Mouse (Mus musculus): ENCODE data around the gene Gab1. TPM values are rescaled to one million over a fixed set of nuclear protein-coding genes. Genes with fewer than 3 reads are reported as not detected.

The Gab1 gene
- total and polyA plus RNA-seq, 3 experiments = 4.0 to 8.1 TPM; not detected in 1

- Histone ChIP-seq H3K4me1 (ENCODE audit: control insufficient read depth in 1 of 2, insufficient read depth in 2 of 2, low read length in 2 of 2) (no peaks in the 10 kb centered on the region), H3K27ac (ENCODE audit: control insufficient read depth, low read depth, low read length) (no peak overlapping the region), H3K4me3 (ENCODE audit: control insufficient read depth in 1 of 2, insufficient read depth in 1 of 2, low read depth in 2 of 2, low read length in 2 of 2) (no peak overlapping the region), H3K9me3 (replicated peaks; ENCODE audit: insufficient read depth, low read length) (no peaks in the 10 kb centered on the region), H3K79me2 (ENCODE audit: control insufficient read depth, insufficient read depth, low read length, poor library complexity) (no peaks in the 10 kb centered on the region), H3K36me3 (ENCODE audit: control insufficient read depth in 1 of 2, insufficient read depth in 2 of 2, low read length in 2 of 2) (no peaks in the 10 kb centered on the region), H3K27me3 (ENCODE audit: control insufficient read depth in 1 of 2, insufficient read depth in 2 of 2, low read length in 2 of 2) (no peaks in the 10 kb centered on the region), H3K9ac (ENCODE audit: control insufficient read depth, low read depth, low read length, poor library complexity, severe bottlenecking) (no peak overlapping the region)
- TF ChIP-seq USF1 (IDR thresholded peaks at IDR 0.05; ENCODE audit: low read depth, low read length) (no peak), ZNF384 (IDR thresholded peaks at IDR 0.05; ENCODE audit: low read depth, low read length) (no peak), EP300 (IDR thresholded peaks at IDR 0.05; ENCODE audit: low read depth in 1 of 2, low read length in 2 of 2) (no peak), CTCF (IDR thresholded peaks at IDR 0.05 in 2 of 3, conservative IDR thresholded peaks at IDR 0.05 in 1 of 3; ENCODE audit: control insufficient read depth in 1 of 3, insufficient read depth in 1 of 3, low read depth in 2 of 3, low read length in 3 of 3, poor library complexity in 1 of 3, severe bottlenecking in 1 of 3) (no peak), E2F4 (IDR thresholded peaks at IDR 0.05; ENCODE audit: borderline replicate concordance, low read depth, low read length) (no peak), MYC (IDR thresholded peaks at IDR 0.05; ENCODE audit: low read depth, low read length) (no peak), CHD2 (IDR thresholded peaks at IDR 0.05; ENCODE audit: low read length) (no peak), ZMIZ1 (IDR thresholded peaks at IDR 0.05; ENCODE audit: low read depth, low read length) (no peak), MAFK (IDR thresholded peaks at IDR 0.05; ENCODE audit: borderline replicate concordance, low read depth, low read length) (no peak), HCFC1 (IDR thresholded peaks at IDR 0.05; ENCODE audit: low read depth, low read length) (no peak), TBP (IDR thresholded peaks at IDR 0.05; ENCODE audit: low read depth, low read length) (no peak), JUND (IDR thresholded peaks at IDR 0.05; ENCODE audit: low read depth, low read length) (no peak)
- DNase-seq (ENCODE audit: low read depth, low spot score) = no peak
Observed at GRCm38 (mm10) chr8:80879426-80880195, 708 bp downstream of the Gab1 start.

DNA sequence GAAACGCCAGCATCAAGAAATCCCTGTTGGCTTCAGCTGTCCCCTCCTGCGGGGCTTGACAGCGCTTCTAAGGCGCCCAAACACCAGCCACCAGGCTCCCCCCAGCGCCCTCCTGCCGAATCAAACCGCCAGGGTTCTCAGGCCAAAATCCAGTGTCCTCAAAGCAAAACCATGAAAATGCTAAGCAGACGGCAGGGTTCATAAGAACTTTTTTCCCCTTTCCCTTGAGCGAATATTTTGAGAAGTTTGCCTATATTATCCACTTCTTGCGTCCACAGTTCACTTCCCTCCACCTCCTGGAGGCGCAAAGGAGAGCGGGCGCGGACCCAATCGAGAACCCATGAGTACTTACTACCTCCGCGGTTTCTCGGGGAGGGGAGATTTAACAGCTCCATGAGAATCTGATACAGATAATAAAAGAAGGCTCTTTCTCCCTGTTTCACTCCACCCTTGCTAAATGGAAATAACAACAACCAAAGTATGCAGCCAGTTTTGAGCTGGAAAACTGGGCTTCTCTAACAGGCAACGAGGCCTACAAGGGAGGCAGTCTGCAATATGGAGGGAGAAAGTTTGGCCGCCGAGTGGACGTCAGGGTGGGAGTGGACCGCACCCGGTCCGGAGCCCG, 1.4 kb downstream of the Gab1 start:
- Histone ChIP-seq H3K36me3 (ENCODE audit: control insufficient read depth in 1 of 2, insufficient read depth in 2 of 2, low read length in 2 of 2) (no peaks in the 10 kb centered on the region), H3K4me1 (ENCODE audit: control insufficient read depth in 1 of 2, insufficient read depth in 2 of 2, low read length in 2 of 2) (no peaks in the 10 kb centered on the region), H3K9ac (ENCODE audit: control insufficient read depth, low read depth, low read length, poor library complexity, severe bottlenecking) (no peak overlapping the region), H3K4me3 (ENCODE audit: control insufficient read depth in 1 of 2, insufficient read depth in 1 of 2, low read depth in 2 of 2, low read length in 2 of 2) (no peak overlapping the region), H3K27me3 (ENCODE audit: control insufficient read depth in 1 of 2, insufficient read depth in 2 of 2, low read length in 2 of 2) (no peaks in the 10 kb centered on the region), H3K79me2 (ENCODE audit: control insufficient read depth, insufficient read depth, low read length, poor library complexity) (no peaks in the 10 kb centered on the region), H3K9me3 (replicated peaks; ENCODE audit: insufficient read depth, low read length) (no peaks in the 10 kb centered on the region), H3K27ac (ENCODE audit: control insufficient read depth, low read depth, low read length) (no peak overlapping the region)
- no peak for TF ChIP-seq ZMIZ1 (IDR thresholded peaks at IDR 0.05; ENCODE audit: low read depth, low read length)
- no peak for DNase-seq (ENCODE audit: low read depth, low spot score)

DNA sequence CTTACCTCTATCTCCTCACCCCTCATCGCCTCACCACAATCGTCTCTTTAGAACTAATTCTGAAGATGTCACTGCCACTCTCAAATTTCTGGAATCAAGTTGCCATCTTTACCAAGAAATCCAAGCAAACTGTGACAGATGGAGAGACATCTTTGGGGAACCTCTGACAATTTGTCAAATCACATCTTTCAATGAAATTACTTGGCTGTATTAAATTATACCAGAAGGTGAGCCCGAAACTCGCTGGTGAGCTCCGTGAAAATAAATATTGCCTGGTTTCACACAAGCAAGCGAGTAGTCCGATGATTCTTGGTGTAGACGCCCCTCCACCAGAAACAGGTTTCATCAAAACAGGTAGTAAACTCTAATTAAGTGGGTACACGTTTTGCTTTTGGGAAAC, 2.2 kb downstream of the Gab1 start:
- Histone ChIP-seq H3K4me1 (ENCODE audit: control insufficient read depth in 1 of 2, insufficient read depth in 2 of 2, low read length in 2 of 2) (no peaks in the 10 kb centered on the region), H3K9me3 (replicated peaks; ENCODE audit: insufficient read depth, low read length) (no peaks in the 10 kb centered on the region), H3K9ac (ENCODE audit: control insufficient read depth, low read depth, low read length, poor library complexity, severe bottlenecking) (no peak overlapping the region), H3K27ac (ENCODE audit: control insufficient read depth, low read depth, low read length) (no peak overlapping the region), H3K4me3 (ENCODE audit: control insufficient read depth in 1 of 2, insufficient read depth in 1 of 2, low read depth in 2 of 2, low read length in 2 of 2) (no peak overlapping the region), H3K27me3 (ENCODE audit: control insufficient read depth in 1 of 2, insufficient read depth in 2 of 2, low read length in 2 of 2) (no peaks in the 10 kb centered on the region), H3K36me3 (ENCODE audit: control insufficient read depth in 1 of 2, insufficient read depth in 2 of 2, low read length in 2 of 2) (no peaks in the 10 kb centered on the region), H3K79me2 (ENCODE audit: control insufficient read depth, insufficient read depth, low read length, poor library complexity) (no peaks in the 10 kb centered on the region)
- DNase-seq (ENCODE audit: low read depth, low spot score) = no peak
- TF ChIP-seq MAFK (IDR thresholded peaks at IDR 0.05; ENCODE audit: borderline replicate concordance, low read depth, low read length) = no peak
- TF ChIP-seq USF2 (IDR thresholded peaks at IDR 0.05; ENCODE audit: borderline replicate concordance in 1 of 2, insufficient read depth in 1 of 2, low read depth in 1 of 2, low read length in 2 of 2) = no peak
- TF ChIP-seq ZKSCAN1 (IDR thresholded peaks at IDR 0.05; ENCODE audit: low read depth, low read length) = no peak
- TF ChIP-seq KAT2A (conservative IDR thresholded peaks at IDR 0.05; ENCODE audit: low read depth, low read length) = no peak
- no peak for TF ChIP-seq SIN3A (IDR thresholded peaks at IDR 0.05; ENCODE audit: low read length)
- TF ChIP-seq E2F4 (IDR thresholded peaks at IDR 0.05; ENCODE audit: borderline replicate concordance, low read depth, low read length) = no peak
- TF ChIP-seq CHD1 (IDR thresholded peaks at IDR 0.05; ENCODE audit: low read depth, low read length) = no peak
- no peak for TF ChIP-seq TCF12 (IDR thresholded peaks at IDR 0.05; ENCODE audit: low read depth, low read length)
- TF ChIP-seq MAX (IDR thresholded peaks at IDR 0.05; ENCODE audit: low read length) = no peak
- no peak for TF ChIP-seq NRF1 (IDR thresholded peaks at IDR 0.05; ENCODE audit: insufficient read depth, low read depth, low read length, poor library complexity, severe bottlenecking)
